Mouse (Mus musculus): ENCODE measurements around the gene Trpm8.

DNA sequence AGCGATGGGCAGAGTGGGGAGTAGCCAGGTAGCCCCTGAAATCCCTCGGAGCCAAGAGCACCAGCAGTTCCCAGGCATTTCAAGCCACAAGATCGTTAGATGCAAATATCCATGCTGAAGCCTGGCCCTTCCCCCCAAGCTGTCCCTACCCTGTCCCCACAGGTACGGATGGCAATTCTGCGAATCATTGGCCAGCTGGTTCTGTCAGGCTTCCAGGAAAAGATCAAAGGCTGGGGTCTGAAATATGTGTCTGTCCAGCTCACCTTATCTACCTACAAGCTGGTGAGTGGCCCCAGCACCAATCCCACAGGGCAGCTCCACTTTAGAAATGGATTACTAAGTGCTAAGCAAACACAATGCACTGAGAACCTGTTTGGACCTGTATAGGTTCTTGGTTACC is 40.1 kb upstream of the Trpm8 start:
- TF ChIP-seq CTCF (IDR thresholded peaks at IDR 0.05; ENCODE audit: low read depth) (no peak), EP300 (IDR thresholded peaks at IDR 0.05; ENCODE audit: low read depth) (no peak)
